Mouse (Mus musculus) C2C12 (cell line): ENCODE results near the gene Pold1.

ENCODE experiments used
- CTCF ChIP-seq: IDR thresholded peaks from one replicate; pipeline ENCODE4 v1.5.1; 2011; ENCODE audit not compliant: control insufficient read depth, insufficient read depth, insufficient read length
- MYOD1 ChIP-seq: IDR thresholded peaks from one replicate; pipeline ENCODE4 v1.6.1; 2011; ENCODE audit warnings: low read depth; ENCODE audit not compliant: control insufficient read depth, insufficient read length

- TF ChIP-seq CTCF (no peak), MYOD1 (no peak)
Observed at GRCm38 (mm10) chr7:44582709-44583108, 34.1 kb upstream of the Pold1 start.
